Mouse (Mus musculus): Measurements from ENCODE around the gene Pygb.

DNA sequence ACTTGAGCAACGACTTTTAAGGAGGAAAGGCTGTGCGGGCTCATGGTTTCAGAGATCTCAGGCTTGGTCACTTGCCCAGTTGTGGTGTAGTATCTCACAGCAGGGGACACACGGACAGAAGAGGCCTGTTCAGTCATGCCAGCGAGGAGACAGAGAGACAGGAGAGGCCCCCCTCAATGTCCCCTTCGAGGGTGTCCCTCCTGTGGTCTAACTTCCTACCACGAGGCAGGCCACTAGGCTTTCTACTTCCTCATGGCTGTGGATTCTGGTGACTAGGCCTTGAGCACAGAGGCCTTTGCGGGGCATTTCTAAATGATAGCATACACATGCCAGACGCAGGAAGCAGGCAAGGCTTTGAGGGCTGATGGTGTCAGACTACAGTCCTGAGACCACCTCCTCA is 36.5 kb downstream of the Pygb start:
- TF ChIP-seq HCFC1 (IDR thresholded peaks at IDR 0.05; ENCODE audit: borderline replicate concordance, insufficient read depth, low read length) (no peak), ZNF384 (IDR thresholded peaks at IDR 0.05; ENCODE audit: low read depth, low read length) (no peak), ZC3H11A (IDR thresholded peaks at IDR 0.05; ENCODE audit: borderline replicate concordance, low read depth, low read length) (no peak), MAFK (IDR thresholded peaks at IDR 0.05; ENCODE audit: insufficient read depth, low read depth, low read length) (no peak), CHD2 (IDR thresholded peaks at IDR 0.05; ENCODE audit: low read depth, low read length) (no peak)
